In genomic region chr16:19760505-19761496, GRCm38 (mm10) we compare ENCODE assay signal across 9 mouse cellular contexts. TPM values are rescaled to one million over a fixed set of nuclear protein-coding genes. Genes with fewer than 3 reads are reported as not detected.
DNase-seq lines count a peak whose midpoint lies in the region; ATAC-seq and TF ChIP-seq lines count a peak whose summit lies in the region.
"Had no signal": no experiment of that assay in that cellular context is flagged by ENCODE, and none has a peak within 500 bp of the region (broad histone marks: within the 10 kb centered on the region; RNA-seq: fewer than 3 reads in every experiment).

No protein-coding gene starts in this region.

- no peaks in the 10 kb centered on the region for H3K27me3 ChIP-seq in kidney, postnatal 0 days (ENCODE audit: insufficient read depth, low read length)

- TF ChIP-seq CTCF in kidney, postnatal 0 days (IDR thresholded peaks at IDR 0.05; ENCODE audit: low read depth): no peak

- ATAC-seq in granulocyte monocyte progenitor cell, adult 5-6 weeks (replicated peaks; ENCODE audit: poor library complexity, severe bottlenecking): peak; percentile 62
- peak; percentile 57 for ATAC-seq in kidney, postnatal 0 days (replicated peaks; ENCODE audit: low FRiP score, low read depth)

- H3K4me1 ChIP-seq in kidney, postnatal 0 days (replicated peaks; ENCODE audit: insufficient read depth, low read length): 0 out of 2 replicates have a peak, but pooled peaks cover 4% of the 10 kb centered on the region

- H3K9me3 ChIP-seq in kidney, postnatal 0 days (replicated peaks; ENCODE audit: low read length): no peaks in the 10 kb centered on the region

- DNase-seq in lung, adult 18-20 months: peak; percentile 4 to 9
- no peak for DNase-seq in lung, postnatal 25 days (ENCODE audit: low spot score)
- DNase-seq in brain, embryonic 18.5 days (ENCODE audit: low read depth, low spot score): peak; percentile 28
- DNase-seq in kidney, postnatal 0 days (ENCODE audit: low spot score): peak; percentile 54
- peak; percentile 59 for DNase-seq in right cerebral cortex, postnatal 4 days
- no peak for DNase-seq in MN1 (ENCODE audit: low spot score)

- peak overlapping the region; percentile 74 for H3K9ac ChIP-seq in kidney, postnatal 0 days (ENCODE audit: low read depth, low read length)

- H3K79me2 ChIP-seq in macrophage (ENCODE audit: inconsistent target): no peaks in the 10 kb centered on the region

- peak overlapping the region; percentile 58 for H3K4me3 ChIP-seq in kidney, postnatal 0 days (replicated peaks; ENCODE audit: low read depth, low read length)
- H3K4me3 ChIP-seq in macrophage (ENCODE audit: inconsistent target): peak overlapping the region; percentile 29

- peak overlapping the region; percentile 32; the same call in 1 of the 2 replicates for H3K27ac ChIP-seq in kidney, postnatal 0 days
- no peak overlapping the region for H3K27ac ChIP-seq in macrophage

- peak overlapping the region; percentile 98 for H3K4me2 ChIP-seq in kidney, postnatal 0 days (ENCODE audit: low read length)

- no peaks in the 10 kb centered on the region for H3K36me3 ChIP-seq in kidney, postnatal 0 days (ENCODE audit: insufficient read depth, low read length)
- H3K36me3 ChIP-seq in macrophage (ENCODE audit: inconsistent target): no peaks in the 10 kb centered on the region

- WGBS in kidney, postnatal 0 days: under 1% methylated on average over 61 of the region's 61 CpGs
- WGBS in macrophage (ENCODE audit: missing documents): 2% methylated on average over 56 of the region's 61 CpGs

RNA-seq across cellular contexts. Expression of gene B3gnt5, which starts 0.8 kb away (rescaled TPM):
- total RNA-seq in granulocyte monocyte progenitor cell, adult 5-6 weeks (2014; fragmentation: Nextera tagmentation): 20.3 and 21.6 TPM in 2 replicates
- total RNA-seq in granulocyte monocyte progenitor cell, adult 5-6 weeks (2017): 39.8 and 40.1 TPM in 2 replicates
- polyA plus RNA-seq in kidney, postnatal 0 days (2015; fragmentation: Nextera tagmentation; extraction: Ambion mirVana): 4.6 and 5.5 TPM in 2 replicates
- total RNA-seq in macrophage (2018; cell fraction: chromatin; rRNA removed): 1 to 10 TPM in 17 of 26 experiments, under 1 TPM in 9; 0.38 to 7.9 (median 1.7) TPM
- 1 to 10 TPM in 14 of 26 experiments, under 1 TPM in 12; 0.39 to 5.1 (median 1.0) TPM for total RNA-seq in macrophage (2018; cell fraction: cytosol; rRNA removed)
- total RNA-seq in macrophage (2018; cell fraction: nucleus; rRNA removed): 1 to 10 TPM in 21 of 26 experiments, under 1 TPM in 5; 0.30 to 7.0 (median 2.0) TPM
- polyA plus RNA-seq in macrophage (2018): 0.46 to 1.4 TPM (median 0.54 TPM) in 3 replicates

RNA-seq across cellular contexts. Expression of gene Lamp3, which starts 54.6 kb away (rescaled TPM):
- total RNA-seq in granulocyte monocyte progenitor cell, adult 5-6 weeks (2014; fragmentation: Nextera tagmentation): not detected in 2 replicates
- 0.04 TPM in 1 of 2 replicates, not detected in the other for total RNA-seq in granulocyte monocyte progenitor cell, adult 5-6 weeks (2017)
- polyA plus RNA-seq in kidney, postnatal 0 days (2015; fragmentation: Nextera tagmentation; extraction: Ambion mirVana): 0.08 TPM in 2 replicates
- total RNA-seq in macrophage (2018; cell fraction: chromatin; rRNA removed): under 1 TPM in 2 of 26 experiments, not detected in 24; 0.23 to 0.34 TPM
- not detected for total RNA-seq in macrophage (2018; cell fraction: cytosol; rRNA removed)
- not detected for total RNA-seq in macrophage (2018; cell fraction: nucleus; rRNA removed)
- polyA plus RNA-seq in macrophage (2018): not detected in 3 replicates
- total RNA-seq: gastrocnemius, postnatal 36 days had no signal

Comparison
In these comparisons a context has a peak if more than half of its experiments do, and no peak if none do; other contexts are left out.
1. DNase-seq: peak in lung, adult 18-20 months (2 of 2), brain, embryonic 18.5 days (single experiment), kidney, postnatal 0 days (single experiment) and right cerebral cortex, postnatal 4 days (single experiment); none in lung, postnatal 25 days (single experiment) and MN1 (single experiment).